In the genomic region with DNA sequence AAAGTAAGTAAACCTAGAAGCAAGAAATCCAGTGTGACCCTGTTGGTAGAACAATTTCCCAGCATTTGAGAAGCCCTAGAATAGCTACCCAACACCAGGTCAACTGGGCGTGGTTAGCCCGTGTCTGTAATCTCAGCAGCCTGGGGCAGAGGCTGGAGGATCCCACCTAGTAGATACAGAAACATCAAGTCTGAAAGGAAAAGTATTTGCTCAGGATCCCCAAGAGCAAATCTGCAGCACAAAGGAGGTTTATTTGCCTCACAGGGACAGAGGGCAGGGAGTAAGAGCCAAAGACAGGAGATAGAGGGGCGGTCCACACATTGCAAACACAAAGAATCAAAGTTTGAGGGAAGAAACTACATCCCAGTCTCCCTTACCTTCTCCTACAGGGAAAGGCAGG, we compare ENCODE assay signal across 22 mouse cellular contexts. TPM values are rescaled to one million over a fixed set of nuclear protein-coding genes. Genes with fewer than 3 reads are reported as not detected.
DNase-seq lines count a peak whose midpoint lies in the region; ATAC-seq and TF ChIP-seq lines count a peak whose summit lies in the region.
"Had no signal": no experiment of that assay in that cellular context is flagged by ENCODE, and none has a peak within 500 bp of the region (broad histone marks: within the 10 kb centered on the region; RNA-seq: fewer than 3 reads in every experiment).

No protein-coding gene starts in this region.

- H3K9ac ChIP-seq in ES-Bruce4 (ENCODE audit: low read depth, poor library complexity, severe bottlenecking) (no peak overlapping the region), ES-E14 (ENCODE audit: insufficient read depth, low read depth, low read length, poor library complexity, severe bottlenecking) (no peak overlapping the region)
- no peak overlapping the region for H3K9ac ChIP-seq in forebrain, postnatal 0 days
- H3K9ac ChIP-seq in forebrain, embryonic 15.5 days (replicated peaks) = no peak overlapping the region
- H3K9ac ChIP-seq: embryonic facial prominence, embryonic 13.5 days; embryonic facial prominence, embryonic 15.5 days; forebrain, embryonic 12.5 days had no signal

- no peaks in the 10 kb centered on the region; the same call in 1 of the 2 replicates for H3K27me3 ChIP-seq in ES-Bruce4 (ENCODE audit: control insufficient read depth, insufficient read depth, low read length, poor library complexity, severe bottlenecking)
- no peaks in the 10 kb centered on the region for H3K27me3 ChIP-seq in forebrain, postnatal 0 days (ENCODE audit: insufficient read depth, low read length)
- no peaks in the 10 kb centered on the region for H3K27me3 ChIP-seq in forebrain, embryonic 15.5 days
- H3K27me3 ChIP-seq: embryonic facial prominence, embryonic 15.5 days had no signal

- DNase-seq in ES-E14 (ENCODE audit: low read depth, low spot score) (peak; percentile 72), WW6 (ENCODE audit: low read depth, low spot score) (peak; percentile 73)
- peak; percentile 52 for DNase-seq in yolk sac, embryonic 10.5 days (ENCODE audit: low spot score)
- no peak for DNase-seq in lung, adult 2 months
- DNase-seq in forebrain, postnatal 0 days = no peak
- DNase-seq in layer of hippocampus, postnatal 25 days (ENCODE audit: extremely low spot score in 1 of 2, low spot score in 1 of 2) = no peak
- DNase-seq: adrenal gland, adult 8-10 months; adrenal gland, postnatal 14 days; adrenal gland, postnatal 36 days; cerebellum, adult 11-12 months; cerebellum, adult 2 months; cerebellum, adult 9-10 months; embryo, embryonic 11 days had no signal

- TF ChIP-seq CTCF in ES-Bruce4 (IDR thresholded peaks at IDR 0.05; ENCODE audit: low read depth, low read length) = no peak
- no peak for TF ChIP-seq CTCF in lung, adult 2 months (IDR thresholded peaks at IDR 0.05; ENCODE audit: insufficient read depth, low read length)
- no peak for TF ChIP-seq CTCF in forebrain, postnatal 0 days (IDR thresholded peaks at IDR 0.05; ENCODE audit: low read depth)

- no peaks in the 10 kb centered on the region for H3K9me3 ChIP-seq in ES-Bruce4 (replicated peaks; ENCODE audit: control insufficient read depth, insufficient read depth, low read length, poor library complexity, severe bottlenecking)
- H3K9me3 ChIP-seq in ES-E14 (ENCODE audit: control insufficient read depth, insufficient read depth, low read depth, low read length) = no peaks in the 10 kb centered on the region
- H3K9me3 ChIP-seq in forebrain, postnatal 0 days (ENCODE audit: low read length) = no peaks in the 10 kb centered on the region
- no peaks in the 10 kb centered on the region for H3K9me3 ChIP-seq in forebrain, embryonic 15.5 days
- H3K9me3 ChIP-seq: embryonic facial prominence, embryonic 13.5 days; embryonic facial prominence, embryonic 15.5 days; forebrain, embryonic 10.5 days; forebrain, embryonic 12.5 days had no signal

- H3K27ac ChIP-seq in ES-Bruce4 (ENCODE audit: insufficient read depth, low read length) (peak overlapping the region; percentile 80), ES-E14 (ENCODE audit: insufficient read depth, low read depth, low read length, poor library complexity, severe bottlenecking) (peak overlapping the region; percentile 15; the same call in 1 of the 2 replicates)
- no peak overlapping the region for H3K27ac ChIP-seq in forebrain, postnatal 0 days (ENCODE audit: low read depth, low read length)
- H3K27ac ChIP-seq in forebrain, embryonic 15.5 days (replicated peaks) = no peak overlapping the region
- H3K27ac ChIP-seq: embryonic facial prominence, embryonic 13.5 days; embryonic facial prominence, embryonic 15.5 days; forebrain, embryonic 10.5 days; forebrain, embryonic 12.5 days had no signal

- peaks cover 13% of the 10 kb centered on the region for H3K4me1 ChIP-seq in ES-Bruce4 (ENCODE audit: control insufficient read depth, insufficient read depth, low read length)
- peaks cover 0 to 22% of the 10 kb centered on the region in 2 experiments; a peak in 3 of 4 replicates for H3K4me1 ChIP-seq in ES-E14 (ENCODE audit: control insufficient read depth in 2 of 2, insufficient read depth in 2 of 2, low read length in 2 of 2, poor library complexity in 1 of 2)
- H3K4me1 ChIP-seq in lung, adult 2 months (ENCODE audit: control insufficient read depth, insufficient read depth, low read length) = no peaks in the 10 kb centered on the region; the same call in 1 of the 2 replicates
- no peaks in the 10 kb centered on the region for H3K4me1 ChIP-seq in forebrain, postnatal 0 days (ENCODE audit: insufficient read depth)
- no peaks in the 10 kb centered on the region for H3K4me1 ChIP-seq in forebrain, embryonic 15.5 days
- H3K4me1 ChIP-seq: embryonic facial prominence, embryonic 13.5 days; embryonic facial prominence, embryonic 15.5 days; forebrain, embryonic 10.5 days; forebrain, embryonic 12.5 days had no signal

- no peak for ATAC-seq in forebrain, postnatal 0 days
- ATAC-seq in forebrain, embryonic 15.5 days (replicated peaks) = no peak
- ATAC-seq: activated CD4-positive, CD25-positive, alpha-beta regulatory T cell, adult 4 months; forebrain, embryonic 14.5 days had no signal

- no peak overlapping the region for H3K4me2 ChIP-seq in forebrain, postnatal 0 days (ENCODE audit: low read depth)
- H3K4me2 ChIP-seq in forebrain, embryonic 15.5 days (replicated peaks) = no peak overlapping the region
- H3K4me2 ChIP-seq: embryonic facial prominence, embryonic 13.5 days; embryonic facial prominence, embryonic 15.5 days; forebrain, embryonic 12.5 days had no signal

- 0 out of 2 replicates have a peak, but pooled peaks have one; percentile 55 for TF ChIP-seq EP300 in ES-Bruce4 (IDR thresholded peaks at IDR 0.05; ENCODE audit: insufficient read depth, low read depth, low read length)

- no peak for TF ChIP-seq POLR2A in ES-Bruce4 (IDR thresholded peaks at IDR 0.05; ENCODE audit: insufficient read depth, low read length)
- TF ChIP-seq POLR2A in lung, adult 2 months (IDR thresholded peaks at IDR 0.05; ENCODE audit: borderline replicate concordance, extremely low read depth, low read depth, low read length) = no peak

- H3K4me3 ChIP-seq in ES-Bruce4 (ENCODE audit: low read depth, low read length) = no peak overlapping the region
- H3K4me3 ChIP-seq in ES-E14 (ENCODE audit: insufficient read depth in 1 of 2, low read depth in 1 of 2, low read length in 2 of 2, poor library complexity in 1 of 2, severe bottlenecking in 1 of 2) = 0 out of 4 replicates have a peak overlapping the region, but pooled peaks of 1 of the 2 experiments have one; percentile 4
- H3K4me3 ChIP-seq in lung, adult 2 months (replicated peaks; ENCODE audit: extremely low read depth, low read depth, low read length) = no peak overlapping the region
- no peak overlapping the region for H3K4me3 ChIP-seq in forebrain, postnatal 0 days (ENCODE audit: low read depth, low read length)
- H3K4me3 ChIP-seq in forebrain, embryonic 15.5 days = no peak overlapping the region
- H3K4me3 ChIP-seq: embryonic facial prominence, embryonic 13.5 days; embryonic facial prominence, embryonic 15.5 days; erythroblast, embryonic 14.5 days; forebrain, embryonic 10.5 days; forebrain, embryonic 12.5 days had no signal

- 73% methylated on average over 3 of the region's 3 CpGs for WGBS in lung, adult 2 months
- 72% methylated on average over 3 of the region's 3 CpGs for WGBS in forebrain, postnatal 0 days
- WGBS in forebrain, embryonic 15.5 days = 72% methylated on average over 3 of the region's 3 CpGs

- in situ Hi-C loops in ES-E14 (cut with MboI; ENCODE audit: low sequenced_read_pairs in 2 of 2, unreplicated experiment in 2 of 2) = no loop called here

- H3K36me3 ChIP-seq in ES-Bruce4 (ENCODE audit: control insufficient read depth, insufficient read depth, low read length, poor library complexity, severe bottlenecking) (no peaks in the 10 kb centered on the region), ES-E14 (ENCODE audit: control insufficient read depth, insufficient read depth, low read length, poor library complexity, severe bottlenecking) (no peaks in the 10 kb centered on the region)
- H3K36me3 ChIP-seq in forebrain, postnatal 0 days (ENCODE audit: insufficient read depth) = no peaks in the 10 kb centered on the region
- H3K36me3 ChIP-seq in forebrain, embryonic 15.5 days = no peaks in the 10 kb centered on the region
- H3K36me3 ChIP-seq: embryonic facial prominence, embryonic 13.5 days; embryonic facial prominence, embryonic 15.5 days; forebrain, embryonic 10.5 days; forebrain, embryonic 12.5 days had no signal

TF ChIP-seq in ES-E14, 5 proteins besides CTCF, POLR2A, EP300 and RAD21 (continues in another document):
- TF ChIP-seq ZNF384 (IDR thresholded peaks at IDR 0.05; ENCODE audit: low read depth, low read length) = no peak
- no peak for TF ChIP-seq MAFK (IDR thresholded peaks at IDR 0.05; ENCODE audit: insufficient read depth, low read depth, low read length)
- TF ChIP-seq HCFC1 (IDR thresholded peaks at IDR 0.05; ENCODE audit: borderline replicate concordance, insufficient read depth, low read length) = no peak
- no peak for TF ChIP-seq ZC3H11A (IDR thresholded peaks at IDR 0.05; ENCODE audit: borderline replicate concordance, low read depth, low read length)

RNA-seq across cellular contexts. Expression of a gene that starts 10.0 kb away (rescaled TPM):
- 33.7 and 37.5 TPM in 2 replicates for polyA plus RNA-seq in ES-Bruce4 (2011; ENCODE audit: insufficient read depth, insufficient read length, low read depth, missing spikeins)
- total RNA-seq in ES-E14 (2012; rRNA removed) = 38.1 and 43.4 TPM in 2 replicates
- 81.9 and 102 TPM in 2 replicates for polyA plus RNA-seq in lung, adult 2 months (2012; rRNA removed)
- 132 and 179 TPM in 2 replicates for total RNA-seq in forebrain, postnatal 0 days (2014; rRNA removed)
- 121 and 162 TPM in 2 replicates for polyA plus RNA-seq in forebrain, postnatal 0 days (2015; fragmentation: Nextera tagmentation; extraction: Ambion mirVana)
- 100 to 1,000 TPM; 446 to 454 TPM for total RNA-seq in layer of hippocampus, postnatal 25 days (2021)
- 84.3 and 84.6 TPM in 2 replicates for polyA plus RNA-seq in forebrain, embryonic 15.5 days (2015; fragmentation: Nextera tagmentation; extraction: Ambion mirVana)

RNA-seq across cellular contexts. Expression of a gene that starts 28.6 kb away (rescaled TPM):
- polyA plus RNA-seq in ES-Bruce4 (2011; ENCODE audit: insufficient read depth, insufficient read length, low read depth, missing spikeins) = 78.5 and 79.8 TPM in 2 replicates
- 16.4 and 30.7 TPM in 2 replicates for total RNA-seq in ES-E14 (2012; rRNA removed)
- polyA plus RNA-seq in lung, adult 2 months (2012; rRNA removed) = 270 and 280 TPM in 2 replicates
- 14.8 and 22.7 TPM in 2 replicates for total RNA-seq in forebrain, postnatal 0 days (2014; rRNA removed)
- 36.7 and 38.3 TPM in 2 replicates for polyA plus RNA-seq in forebrain, postnatal 0 days (2015; fragmentation: Nextera tagmentation; extraction: Ambion mirVana)
- 10 to 100 TPM; 14.2 to 15.8 TPM for total RNA-seq in layer of hippocampus, postnatal 25 days (2021)
- polyA plus RNA-seq in forebrain, embryonic 15.5 days (2015; fragmentation: Nextera tagmentation; extraction: Ambion mirVana) = 29.4 and 30.1 TPM in 2 replicates

RNA-seq across cellular contexts. Expression of a gene that starts 59.9 kb away (rescaled TPM):
- 31.2 and 39.8 TPM in 2 replicates for polyA plus RNA-seq in ES-Bruce4 (2011; ENCODE audit: insufficient read depth, insufficient read length, low read depth, missing spikeins)
- total RNA-seq in ES-E14 (2012; rRNA removed) = 61.5 and 78.9 TPM in 2 replicates
- polyA plus RNA-seq in lung, adult 2 months (2012; rRNA removed) = 115 and 147 TPM in 2 replicates
- total RNA-seq in forebrain, postnatal 0 days (2014; rRNA removed) = 29.4 and 42.5 TPM in 2 replicates
- 20.5 and 31.2 TPM in 2 replicates for polyA plus RNA-seq in forebrain, postnatal 0 days (2015; fragmentation: Nextera tagmentation; extraction: Ambion mirVana)
- total RNA-seq in layer of hippocampus, postnatal 25 days (2021) = 10 to 100 TPM; 32.9 to 34.4 TPM
- 31.1 and 32.3 TPM in 2 replicates for polyA plus RNA-seq in forebrain, embryonic 15.5 days (2015; fragmentation: Nextera tagmentation; extraction: Ambion mirVana)

Comparison
In these comparisons a context has a peak if more than half of its experiments do, and no peak if none do; other contexts are left out.
1. H3K27ac ChIP-seq: peak in ES-Bruce4 (single experiment) and ES-E14 (single experiment); none in forebrain, postnatal 0 days (single experiment) and forebrain, embryonic 15.5 days (single experiment).
2. DNase-seq: peak in ES-E14 (single experiment), WW6 (single experiment) and yolk sac, embryonic 10.5 days (single experiment); none in lung, adult 2 months (single experiment), forebrain, postnatal 0 days (single experiment) and layer of hippocampus, postnatal 25 days (0 of 2).